Mouse (Mus musculus) stomach, embryonic 14.5 days (tissue): ENCODE results near the gene Nr1h2. TPM values are rescaled to one million over a fixed set of nuclear protein-coding genes. Genes with fewer than 3 reads are reported as not detected.
A peak's percentile ranks its signal among the peaks of the same experiment; 100 is the strongest.

ENCODE experiments used
- ATAC-seq: fragments of 200-750 bp; cut with Nextera tagmentation; 2 replicates; pipeline ENCODE4 v1.8.0; 2017; ENCODE audit warnings: low read depth, moderate TSS enrichment; ENCODE audit not compliant: insufficient number of reproducible peaks, insufficient read depth, low FRiP score
- H3K27ac ChIP-seq: fragments of 300-500 bp; sonication (generic); 2 replicates; pipeline ENCODE4 v1.5.1; 2014; ENCODE audit warnings: mild to moderate bottlenecking, low read length, moderate library complexity, mixed read lengths
- H3K27me3 ChIP-seq: fragments of 300-500 bp; sonication (generic); 2 replicates; pipeline ENCODE4 v1.6.1; 2014; ENCODE audit warnings: low read length, control low read depth, mixed read lengths; ENCODE audit not compliant: control insufficient read depth, insufficient read depth
- H3K36me3 ChIP-seq: fragments of 300-500 bp; sonication (generic); 2 replicates; pipeline ENCODE4 v1.6.1; 2014; ENCODE audit warnings: mild to moderate bottlenecking, control low read depth, low read length, moderate library complexity, mixed read lengths; ENCODE audit not compliant: control insufficient read depth, insufficient read depth
- H3K4me1 ChIP-seq: fragments of 300-500 bp; sonication (generic); 2 replicates; pipeline ENCODE4 v1.6.1; 2014; ENCODE audit warnings: low read length, control low read depth, mixed read lengths; ENCODE audit not compliant: control insufficient read depth, insufficient read depth
- H3K4me2 ChIP-seq: fragments of 300-500 bp; sonication (generic); replicated peaks from 2 replicates; pipeline ENCODE4 v1.6.1; 2014; ENCODE audit warnings: low read depth, low read length, control low read depth
- H3K4me3 ChIP-seq: fragments of 300-500 bp; sonication (generic); 2 replicates; pipeline ENCODE4 v1.5.1; 2014; ENCODE audit warnings: low read depth, low read length, control low read depth
- H3K9ac ChIP-seq: fragments of 300-500 bp; sonication (generic); replicated peaks from 2 replicates; pipeline ENCODE4 v1.6.1; 2014; ENCODE audit warnings: low read depth, mild to moderate bottlenecking, control low read depth, low read length, moderate library complexity, mixed read lengths
- H3K9me3 ChIP-seq: fragments of 300-500 bp; sonication (generic); 2 replicates; pipeline ENCODE4 v1.6.1; 2016; ENCODE audit warnings: low read depth, low read length, control low read depth; ENCODE audit not compliant: control insufficient read depth
- WGBS: fragments of 180-500 bp; shearing (Covaris S2); extraction: QIAGEN DNeasy Blood & Tissue Kit; methylation state at CpG from one replicate; pipeline ENCODE4 v1.1.7; 2014; 5-methylcytosine and 5-hydroxymethylcytosine counted together
- polyA plus RNA-seq: library from polyadenylated mRNA; unstranded; fragments of >200 nt; fragmentation: Nextera tagmentation; extraction: Ambion mirVana; gene quantifications from 2 replicates; pipeline ENCODE4 v1.2.1, GENCODE M21; 2014

The Nr1h2 gene
- polyA plus RNA-seq, 1 experiment from 2014 or later = 66.7 TPM

DNA sequence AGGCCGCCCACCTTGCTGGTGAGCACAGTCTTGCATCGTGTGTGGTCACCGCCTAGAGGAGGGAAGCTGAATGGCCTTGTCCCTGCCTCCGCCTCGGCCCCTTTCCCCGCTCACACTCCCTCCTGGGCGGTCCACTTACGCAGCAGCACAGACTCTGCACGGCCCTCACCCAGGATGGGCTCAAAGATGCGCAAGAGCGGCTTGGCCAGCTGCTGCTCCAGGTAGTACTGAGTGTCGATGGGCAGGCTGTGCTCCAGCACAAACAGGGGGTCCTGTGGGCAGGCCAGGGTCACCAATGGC is 20.1 kb downstream of the Nr1h2 start:
- Histone ChIP-seq H3K4me1 (no peaks in the 10 kb centered on the region), H3K9me3 (no peaks in the 10 kb centered on the region), H3K4me2 (no peak overlapping the region), H3K9ac (no peak overlapping the region), H3K27ac (no peak overlapping the region), H3K27me3 (no peaks in the 10 kb centered on the region), H3K4me3 (no peak overlapping the region), H3K36me3 (peaks cover 27% of the 10 kb centered on the region)
- 80% methylated on average over 12 of the region's 12 CpGs for WGBS
- ATAC-seq = no peak

DNA sequence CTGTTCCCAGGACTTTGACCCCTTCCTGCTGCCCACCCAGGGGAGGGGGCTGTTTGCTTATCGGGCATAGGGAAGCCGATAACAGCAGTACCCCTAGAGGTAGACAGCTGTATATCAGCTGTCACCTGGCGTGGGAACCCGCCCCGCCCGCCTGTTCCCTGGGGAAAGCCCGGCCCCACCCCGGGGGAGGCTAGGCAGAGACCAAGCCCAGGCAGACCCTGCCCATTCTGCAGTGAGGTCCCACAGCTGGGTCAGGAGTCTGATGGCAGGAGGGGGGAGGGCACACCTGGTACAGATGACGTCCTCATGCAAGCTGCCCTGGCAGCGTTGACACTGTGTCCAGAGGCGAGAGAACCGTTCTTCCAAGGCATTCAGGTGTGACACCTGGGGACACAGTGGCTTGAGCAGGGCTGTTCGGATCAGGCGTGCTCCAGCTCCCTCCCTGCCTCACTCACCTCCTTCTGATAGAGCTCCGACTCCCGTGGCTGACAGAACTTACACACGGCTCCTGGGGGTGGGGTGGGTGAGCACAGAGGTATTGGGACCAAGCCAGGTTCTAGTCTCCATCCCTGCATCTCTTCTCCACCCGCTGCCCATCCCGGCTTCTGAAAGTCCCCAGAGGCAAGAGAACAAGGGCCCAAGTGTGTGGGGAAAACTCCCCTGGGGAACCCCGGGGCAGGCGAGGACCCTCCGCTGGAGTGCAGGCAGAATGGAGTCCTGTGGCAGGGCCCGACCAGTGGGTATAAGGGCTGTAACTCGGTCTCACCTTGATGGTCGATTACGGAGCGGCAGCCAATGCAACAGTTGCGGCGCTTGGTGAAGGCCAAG is 20.6 kb downstream of the Nr1h2 start:
- Histone ChIP-seq H3K36me3 (peaks cover 23% of the 10 kb centered on the region), H3K4me3 (no peak overlapping the region), H3K27me3 (no peaks in the 10 kb centered on the region), H3K27ac (no peak overlapping the region), H3K4me1 (no peaks in the 10 kb centered on the region), H3K9me3 (no peaks in the 10 kb centered on the region), H3K4me2 (no peak overlapping the region), H3K9ac (no peak overlapping the region)
- 0 out of 2 replicates have a peak, but pooled peaks have one; percentile 19 for ATAC-seq
- 77% methylated on average over 29 of the region's 29 CpGs for WGBS

DNA sequence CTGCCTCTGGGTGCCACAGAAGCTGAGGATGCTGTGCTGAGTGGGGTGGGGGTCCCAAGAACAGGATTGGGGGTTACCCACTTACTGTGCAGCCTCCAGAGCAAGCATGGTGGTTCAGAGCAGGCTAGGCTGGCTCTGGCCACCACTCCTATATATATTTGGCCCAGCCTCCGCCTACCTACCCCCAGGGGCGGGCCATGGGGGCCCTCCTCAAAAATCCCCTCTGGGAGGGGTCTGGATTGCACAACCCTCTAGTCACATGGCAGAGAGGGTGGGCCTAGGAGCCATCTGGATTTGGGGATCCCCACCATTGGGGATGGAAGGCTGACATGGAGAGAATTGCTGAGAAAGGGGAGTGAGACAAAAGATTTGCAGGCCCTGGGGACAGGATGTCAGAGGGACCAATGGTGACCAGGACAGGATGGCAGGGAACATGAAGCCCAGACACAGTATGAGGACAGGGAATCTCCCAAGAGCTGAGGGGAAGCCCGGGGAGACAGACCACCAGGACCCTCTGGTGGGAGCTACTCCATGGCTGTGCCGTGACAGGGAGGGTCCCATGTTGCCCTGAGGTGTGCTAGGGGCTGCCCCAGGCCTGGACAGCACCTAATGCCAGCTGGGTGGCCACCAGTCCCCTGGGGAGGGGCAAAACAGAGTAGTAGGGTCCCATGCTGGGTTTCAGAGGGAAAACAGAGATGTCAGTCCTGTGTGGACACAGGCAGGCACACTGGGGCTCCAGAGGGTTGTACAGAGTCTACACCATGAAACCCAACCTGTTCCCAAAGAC is 21.6 kb downstream of the Nr1h2 start, which contains the start of gene Spib:
Gene Spib, minus strand, starts transcription at position 126 of the 787 bp plus-strand sequence.
- H3K4me2 ChIP-seq = no peak within 1 kb of the TSS
- H3K27me3 ChIP-seq = no peaks in the 10 kb centered on the region
- no peak within 1 kb of the TSS for H3K27ac ChIP-seq
- H3K4me1 ChIP-seq = no peaks in the 10 kb centered on the region
- WGBS = 76% methylated on average over 4 of the region's 4 CpGs
- no peaks in the 10 kb centered on the region for H3K9me3 ChIP-seq
- no peak within 1 kb of the TSS for H3K4me3 ChIP-seq
- ATAC-seq = no peak
- H3K9ac ChIP-seq = no peak within 1 kb of the TSS
- H3K36me3 ChIP-seq = peaks cover 16% of the 10 kb centered on the region

DNA sequence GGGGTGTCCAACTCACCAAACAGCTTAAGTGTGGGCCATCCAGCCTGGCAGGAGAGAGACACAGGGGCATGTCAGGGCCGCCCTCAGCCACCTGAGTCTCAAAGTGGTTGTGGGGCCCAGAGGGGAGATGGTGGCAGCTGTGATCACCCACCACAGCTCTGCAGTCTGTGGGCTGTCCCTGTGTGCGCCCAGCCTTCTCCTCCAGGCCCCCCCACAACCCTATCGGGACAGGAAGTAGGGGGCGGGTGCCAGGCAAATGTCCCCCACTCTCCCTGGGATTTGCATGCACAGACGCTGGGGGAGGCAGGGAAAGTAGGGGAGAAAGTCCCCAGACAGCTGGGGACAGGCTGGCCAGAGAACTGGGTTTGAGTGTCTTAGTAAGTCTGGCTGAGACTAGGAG is 22.5 kb downstream of the Nr1h2 start:
- no peak overlapping the region for H3K4me3 ChIP-seq
- no peaks in the 10 kb centered on the region for H3K9me3 ChIP-seq
- H3K4me1 ChIP-seq = no peaks in the 10 kb centered on the region
- peaks cover 12% of the 10 kb centered on the region for H3K36me3 ChIP-seq
- WGBS = 44% methylated on average over 5 of the region's 5 CpGs
- H3K9ac ChIP-seq = no peak overlapping the region
- no peaks in the 10 kb centered on the region for H3K27me3 ChIP-seq
- H3K4me2 ChIP-seq = no peak overlapping the region
- no peak overlapping the region for H3K27ac ChIP-seq
- no peak for ATAC-seq

DNA sequence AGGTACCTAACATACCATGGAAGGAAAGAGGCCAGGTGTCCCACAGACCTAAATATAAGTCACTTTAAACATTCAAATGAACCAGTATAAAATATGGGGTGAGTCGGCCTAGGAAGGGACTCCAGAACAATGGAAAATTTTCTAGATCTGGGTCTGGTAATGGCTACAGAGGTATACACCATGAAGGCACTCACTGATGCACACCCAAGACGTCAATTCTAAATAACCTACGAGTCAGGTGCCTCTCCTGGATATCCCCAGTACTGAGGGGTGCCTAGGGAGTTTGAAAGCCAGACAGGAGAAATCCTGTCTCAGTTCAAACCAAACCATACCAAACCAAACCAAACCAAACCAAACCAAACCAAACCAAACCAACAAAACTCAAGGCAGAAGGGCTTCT is 23.2 kb downstream of the Nr1h2 start:
- Histone ChIP-seq H3K4me1 (no peaks in the 10 kb centered on the region), H3K9ac (no peak overlapping the region), H3K36me3 (peaks cover 11% of the 10 kb centered on the region; the same call in 1 of the 2 replicates), H3K4me3 (no peak overlapping the region), H3K4me2 (no peak overlapping the region), H3K9me3 (no peaks in the 10 kb centered on the region), H3K27ac (no peak overlapping the region), H3K27me3 (no peaks in the 10 kb centered on the region)
- ATAC-seq = no peak
- WGBS = 75% methylated on average over 3 of the region's 3 CpGs

DNA sequence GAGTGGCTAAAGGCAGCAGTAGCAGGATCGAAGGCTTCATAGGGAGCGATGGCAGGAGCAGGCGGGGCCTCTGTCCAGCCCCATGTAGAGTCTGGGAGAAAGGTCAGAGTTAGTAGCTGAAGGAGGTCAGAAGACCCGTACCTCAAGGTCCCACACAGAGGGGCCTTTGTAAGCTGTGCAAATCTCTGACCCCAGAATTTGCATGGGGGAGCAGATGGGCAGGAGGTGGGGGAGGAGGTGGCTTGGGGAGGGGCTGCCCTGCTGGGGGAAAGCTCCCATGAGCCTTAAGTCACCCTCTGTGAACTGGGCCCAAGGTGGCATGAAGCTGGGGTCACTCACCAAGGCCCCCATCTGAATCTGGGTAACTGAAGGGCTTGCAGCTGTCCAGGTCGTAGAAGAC is 24.2 kb downstream of the Nr1h2 start:
- no peak overlapping the region for H3K27ac ChIP-seq
- H3K4me1 ChIP-seq = no peaks in the 10 kb centered on the region
- no peak overlapping the region for H3K4me2 ChIP-seq
- H3K36me3 ChIP-seq = peaks cover 7% of the 10 kb centered on the region; the same call in 1 of the 2 replicates
- H3K4me3 ChIP-seq = no peak overlapping the region
- no peaks in the 10 kb centered on the region for H3K9me3 ChIP-seq
- H3K9ac ChIP-seq = no peak overlapping the region
- no peaks in the 10 kb centered on the region for H3K27me3 ChIP-seq
- WGBS = 63% methylated on average over 5 of the region's 5 CpGs
- ATAC-seq = no peak

DNA sequence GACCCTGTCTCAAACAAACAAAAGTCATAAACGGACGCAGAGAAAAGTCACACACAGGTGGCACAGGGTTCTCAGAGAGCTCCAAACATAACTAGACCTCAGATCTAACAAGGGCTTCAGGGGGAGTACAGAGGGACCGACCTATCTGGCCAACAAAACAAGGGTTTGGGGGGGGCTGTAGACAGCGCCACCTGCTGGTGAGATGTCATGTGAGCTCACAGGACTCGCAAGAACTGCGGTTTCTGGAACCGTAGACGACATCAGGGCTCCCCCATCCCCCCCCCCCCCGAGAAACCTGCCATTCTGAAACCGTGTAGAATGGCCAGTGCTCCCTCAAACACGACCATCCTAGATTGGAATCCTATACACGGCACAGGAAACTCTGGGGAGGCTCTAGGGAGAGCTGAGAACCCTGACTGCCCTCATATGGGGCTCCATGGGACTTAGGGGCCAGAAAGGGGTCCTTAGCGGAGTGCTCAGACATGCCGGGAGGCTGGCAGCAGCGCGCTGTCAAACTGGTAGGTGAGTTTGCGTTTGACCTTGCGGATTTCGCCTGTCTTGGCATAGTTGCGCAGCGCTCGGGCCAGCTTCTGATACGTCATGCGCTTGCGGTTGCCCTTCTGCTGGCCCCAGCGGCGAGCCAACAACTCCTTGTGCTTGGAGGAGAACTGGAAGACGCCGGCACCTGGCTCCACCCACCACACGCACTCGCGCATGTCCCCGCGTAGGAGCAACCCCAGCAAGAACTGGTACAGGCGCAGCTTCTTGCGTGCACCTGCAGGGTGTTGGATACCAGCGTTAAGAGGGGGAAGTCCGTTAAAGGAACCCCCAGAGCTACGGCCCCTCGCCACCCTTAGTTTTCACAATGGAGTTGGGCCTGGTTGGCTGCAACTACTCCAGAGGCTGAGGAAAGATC is 26.0 kb downstream of the Nr1h2 start:
- Histone ChIP-seq H3K9ac (0 out of 2 replicates have a peak overlapping the region, but pooled peaks have one; percentile 18), H3K4me2 (peak overlapping the region; percentile 74), H3K36me3 (no peaks in the 10 kb centered on the region), H3K4me1 (no peaks in the 10 kb centered on the region), H3K4me3 (peak overlapping the region; percentile 29), H3K27ac (no peak overlapping the region), H3K27me3 (no peaks in the 10 kb centered on the region), H3K9me3 (no peaks in the 10 kb centered on the region)
- peak; percentile 15; the same call in 1 of the 2 replicates for ATAC-seq
- 5% methylated on average over 40 of the region's 40 CpGs for WGBS
